Comparison of ENCODE assay signal across 20 mouse cellular contexts in the genomic region with DNA sequence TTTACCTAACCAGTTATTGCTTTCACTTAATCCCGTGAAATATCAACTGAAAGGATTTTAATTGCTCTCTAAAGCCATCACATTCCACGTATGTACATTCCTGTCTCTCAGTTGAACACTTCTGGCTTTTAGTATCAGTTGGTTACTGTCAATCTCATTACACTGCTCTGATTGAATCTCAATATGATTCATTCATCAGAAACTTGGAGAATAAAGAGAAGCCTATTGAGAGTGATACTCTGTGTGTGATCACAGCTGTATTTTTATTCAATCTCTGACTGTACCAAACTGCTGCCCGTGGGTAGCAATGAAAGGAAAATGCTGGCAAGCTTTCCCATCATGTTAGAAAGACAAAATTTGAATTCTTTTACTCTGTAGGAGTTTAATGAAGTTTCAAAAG.
"Had no signal": no experiment of that assay in that cellular context is flagged by ENCODE, and none has a peak within 500 bp of the region (broad histone marks: within the 10 kb centered on the region; RNA-seq: fewer than 3 reads in every experiment).

No protein-coding gene starts in this region.

- H3K36me3 ChIP-seq: limb, embryonic 12.5 days; limb, embryonic 15.5 days; midbrain, embryonic 12.5 days; midbrain, embryonic 15.5 days; stomach, embryonic 15.5 days had no signal

- H3K9ac ChIP-seq: limb, embryonic 12.5 days; limb, embryonic 15.5 days; liver, embryonic 14.5 days; liver, postnatal 0 days; lung, embryonic 14.5 days; midbrain, embryonic 12.5 days; midbrain, embryonic 15.5 days; stomach, embryonic 15.5 days had no signal

- H3K9me3 ChIP-seq: limb, embryonic 12.5 days; limb, embryonic 15.5 days; midbrain, embryonic 12.5 days; midbrain, embryonic 15.5 days; stomach, embryonic 15.5 days had no signal

- H3K4me3 ChIP-seq: layer of hippocampus, adult 2 months; limb, embryonic 12.5 days; limb, embryonic 15.5 days; midbrain, embryonic 12.5 days; midbrain, embryonic 15.5 days; stomach, embryonic 15.5 days had no signal

- H3K4me2 ChIP-seq: limb, embryonic 12.5 days; limb, embryonic 15.5 days; liver, embryonic 11.5 days; lung, embryonic 14.5 days; midbrain, embryonic 12.5 days; midbrain, embryonic 15.5 days; stomach, embryonic 15.5 days had no signal

- H3K27me3 ChIP-seq: limb, embryonic 12.5 days; limb, embryonic 15.5 days; midbrain, embryonic 12.5 days; midbrain, embryonic 15.5 days; stomach, embryonic 15.5 days had no signal

- ATAC-seq: liver, postnatal 0 days; lung, postnatal 0 days; midbrain, embryonic 15.5 days had no signal

- DNase-seq: kidney, adult 9 months; kidney, postnatal 14 days; left cerebral cortex, postnatal 4 days; liver, postnatal 0 days; lung, embryonic 14.5 days; right cerebral cortex, postnatal 14 days; spleen, adult 18-20 months; thymus, adult 2 months; thymus, postnatal 14 days; thymus, postnatal 4 days had no signal

- H3K4me1 ChIP-seq: limb, embryonic 12.5 days; limb, embryonic 15.5 days; midbrain, embryonic 12.5 days; midbrain, embryonic 15.5 days; stomach, embryonic 15.5 days had no signal

- H3K27ac ChIP-seq: layer of hippocampus, adult 2 months; limb, embryonic 12.5 days; limb, embryonic 15.5 days; liver, embryonic 14.5 days; macrophage; midbrain, embryonic 12.5 days; midbrain, embryonic 15.5 days; stomach, embryonic 15.5 days had no signal
